Mouse (Mus musculus) stomach, embryonic 15.5 days (tissue): ENCODE data around the gene Prm1. TPM values are rescaled to one million over a fixed set of nuclear protein-coding genes. Genes with fewer than 3 reads are reported as not detected.
A peak's percentile ranks its signal among the peaks of the same experiment; 100 is the strongest.

Experiments
- ATAC-seq: fragments of 200-750 bp; cut with Nextera tagmentation; 2 replicates; pipeline ENCODE4 v1.8.0; 2017; ENCODE audit warnings: low read depth, moderate number of reproducible peaks, moderate TSS enrichment; ENCODE audit not compliant: insufficient read depth, low FRiP score
- H3K27ac ChIP-seq: fragments of 300-500 bp; sonication (generic); 2 replicates; pipeline ENCODE4 v1.5.1; 2015; ENCODE audit warnings: mild to moderate bottlenecking, inconsistent platforms
- H3K27me3 ChIP-seq: fragments of 300-500 bp; sonication (generic); replicated peaks from 2 replicates; pipeline ENCODE4 v1.6.1; 2015; ENCODE audit warnings: inconsistent platforms
- H3K36me3 ChIP-seq: fragments of 300-500 bp; sonication (generic); 2 replicates; pipeline ENCODE4 v1.6.1; 2015; ENCODE audit warnings: inconsistent platforms
- H3K4me1 ChIP-seq: fragments of 300-500 bp; sonication (generic); 2 replicates; pipeline ENCODE4 v1.6.1; 2015; ENCODE audit warnings: inconsistent platforms
- H3K4me2 ChIP-seq: fragments of 300-500 bp; sonication (generic); 2 replicates; pipeline ENCODE4 v1.6.1; 2015; ENCODE audit warnings: mild to moderate bottlenecking, inconsistent platforms
- H3K4me3 ChIP-seq: fragments of 300-500 bp; sonication (generic); replicated peaks from 2 replicates; pipeline ENCODE4 v1.5.1; 2015; ENCODE audit warnings: inconsistent platforms
- H3K9ac ChIP-seq: fragments of 300-500 bp; sonication (generic); 2 replicates; pipeline ENCODE4 v1.6.1; 2015; ENCODE audit warnings: inconsistent platforms
- H3K9me3 ChIP-seq: fragments of 300-500 bp; sonication (generic); 2 replicates; pipeline ENCODE4 v1.6.1; 2016; ENCODE audit warnings: inconsistent platforms
- WGBS: fragments of 180-500 bp; shearing (Covaris S2); methylation state at CpG from one replicate; pipeline ENCODE4 v1.1.7; 2015; 5-methylcytosine and 5-hydroxymethylcytosine counted together
- polyA plus RNA-seq: library from polyadenylated mRNA; unstranded; fragments of >200 nt; fragmentation: Nextera tagmentation; extraction: Ambion mirVana; gene quantifications from 2 replicates; pipeline ENCODE4 v1.2.1, GENCODE M21; 2015

Prm1 gene
- polyA plus RNA-seq, 1 experiment from 2014 or later = not detected

DNA sequence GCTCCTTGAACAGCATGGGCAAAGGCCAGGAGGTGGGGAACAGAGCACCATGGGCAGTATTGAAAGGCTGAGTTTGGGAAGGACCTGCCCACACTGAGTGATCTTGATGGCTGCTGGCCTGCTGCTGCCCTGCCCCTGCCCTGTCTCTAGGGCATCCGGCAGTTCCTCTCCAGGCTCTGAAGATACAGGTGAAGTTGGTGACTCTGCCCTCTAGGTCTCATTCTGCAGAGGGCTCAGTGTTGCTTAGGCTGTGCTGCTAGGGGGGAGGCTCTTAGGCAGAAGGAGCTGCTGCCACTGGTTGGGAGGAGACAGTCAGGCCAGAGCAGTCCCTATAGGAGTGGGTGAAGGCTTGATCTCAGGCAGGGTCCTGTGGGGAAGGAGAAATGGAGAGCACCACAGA lies 32.3 kb upstream of the Prm1 start:
- H3K4me1 ChIP-seq = peaks cover 31% of the 10 kb centered on the region
- no peaks in the 10 kb centered on the region for H3K36me3 ChIP-seq
- H3K4me3 ChIP-seq = no peak overlapping the region
- WGBS = 79% methylated on average over 1 of the region's 1 CpGs
- no peak for ATAC-seq
- H3K9ac ChIP-seq = no peak overlapping the region
- H3K9me3 ChIP-seq = no peaks in the 10 kb centered on the region
- H3K4me2 ChIP-seq = no peak overlapping the region
- peak overlapping the region; percentile 80 for H3K27ac ChIP-seq
- H3K27me3 ChIP-seq = no peaks in the 10 kb centered on the region

DNA sequence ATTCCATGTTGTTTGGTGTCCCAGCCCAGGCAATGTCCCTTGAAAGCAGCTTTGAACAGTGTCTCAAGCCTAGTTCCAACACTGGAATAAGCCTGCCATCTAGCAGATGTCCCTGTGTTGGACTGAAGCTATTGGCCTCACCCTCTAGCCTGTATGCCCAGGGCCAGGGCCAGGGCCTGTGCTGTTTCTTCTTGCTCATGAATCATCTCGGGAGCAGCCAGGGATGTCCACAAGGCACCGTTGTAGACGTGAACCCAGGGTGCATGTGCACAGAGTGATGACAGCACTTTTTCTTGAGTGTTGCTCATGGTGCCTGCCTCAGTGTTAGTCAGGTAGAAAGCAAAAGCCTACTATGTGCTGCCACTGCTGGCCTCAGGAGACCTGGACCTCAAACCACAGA lies 31.6 kb upstream of the Prm1 start:
- 84% methylated on average over 3 of the region's 3 CpGs for WGBS
- no peak overlapping the region for H3K4me3 ChIP-seq
- no peak overlapping the region for H3K9ac ChIP-seq
- H3K27me3 ChIP-seq = no peaks in the 10 kb centered on the region
- H3K36me3 ChIP-seq = no peaks in the 10 kb centered on the region
- no peak overlapping the region for H3K4me2 ChIP-seq
- peaks cover 31% of the 10 kb centered on the region for H3K4me1 ChIP-seq
- no peak overlapping the region for H3K27ac ChIP-seq
- H3K9me3 ChIP-seq = no peaks in the 10 kb centered on the region
- ATAC-seq = no peak

- H3K4me3 ChIP-seq = no peak overlapping the region
- ATAC-seq = no peak
- H3K9ac ChIP-seq = no peak overlapping the region
- H3K4me1 ChIP-seq = peaks cover 31% of the 10 kb centered on the region
- no peak overlapping the region for H3K27ac ChIP-seq
- WGBS = 92% methylated on average over 3 of the region's 3 CpGs
- H3K4me2 ChIP-seq = no peak overlapping the region
- H3K9me3 ChIP-seq = no peaks in the 10 kb centered on the region
- H3K27me3 ChIP-seq = no peaks in the 10 kb centered on the region
- H3K36me3 ChIP-seq = no peaks in the 10 kb centered on the region
Measured at GRCm38 (mm10) chr16:10836388-10836787, 30.7 kb upstream of the Prm1 start.

- Histone ChIP-seq H3K9me3 (no peaks in the 10 kb centered on the region), H3K27me3 (no peaks in the 10 kb centered on the region), H3K9ac (peak within 1 kb of the TSS; percentile 81), H3K4me2 (peak within 1 kb of the TSS; percentile 83), H3K36me3 (no peaks in the 10 kb centered on the region), H3K4me3 (peak within 1 kb of the TSS; percentile 84), H3K4me1 (peaks cover 31% of the 10 kb centered on the region), H3K27ac (peak within 1 kb of the TSS; percentile 91)
- peak; percentile 95 for ATAC-seq
- WGBS = under 1% methylated on average over 69 of the region's 69 CpGs
Measured at GRCm38 (mm10) chr16:10834911-10835587, 29.4 kb upstream of the Prm1 start, which contains the start of gene Rmi2. Rmi2 (plus strand) TSS chr16:10835059.

GRCm38 (mm10) chr16:10834542-10834910 lies 28.9 kb upstream of the Prm1 start:
- Histone ChIP-seq H3K27me3 (no peaks in the 10 kb centered on the region), H3K9ac (no peak overlapping the region), H3K9me3 (no peaks in the 10 kb centered on the region), H3K4me1 (peaks cover 29% of the 10 kb centered on the region), H3K4me3 (peak overlapping the region; percentile 84), H3K27ac (no peak overlapping the region), H3K36me3 (no peaks in the 10 kb centered on the region), H3K4me2 (peak overlapping the region; percentile 83)
- no peak for ATAC-seq
- WGBS = 8% methylated on average over 12 of the region's 12 CpGs

- 0 out of 2 replicates have a peak, but pooled peaks have one; percentile 38 for ATAC-seq
- H3K9me3 ChIP-seq = no peaks in the 10 kb centered on the region
- H3K27me3 ChIP-seq = no peaks in the 10 kb centered on the region
- H3K4me2 ChIP-seq = no peak overlapping the region
- WGBS = 64% methylated on average over 4 of the region's 4 CpGs
- H3K4me1 ChIP-seq = no peaks in the 10 kb centered on the region
- no peak overlapping the region for H3K27ac ChIP-seq
- H3K36me3 ChIP-seq = no peaks in the 10 kb centered on the region
- H3K4me3 ChIP-seq = no peak overlapping the region
- no peak overlapping the region for H3K9ac ChIP-seq
Measured at GRCm38 (mm10) chr16:10828461-10828805, 22.8 kb upstream of the Prm1 start.

DNA sequence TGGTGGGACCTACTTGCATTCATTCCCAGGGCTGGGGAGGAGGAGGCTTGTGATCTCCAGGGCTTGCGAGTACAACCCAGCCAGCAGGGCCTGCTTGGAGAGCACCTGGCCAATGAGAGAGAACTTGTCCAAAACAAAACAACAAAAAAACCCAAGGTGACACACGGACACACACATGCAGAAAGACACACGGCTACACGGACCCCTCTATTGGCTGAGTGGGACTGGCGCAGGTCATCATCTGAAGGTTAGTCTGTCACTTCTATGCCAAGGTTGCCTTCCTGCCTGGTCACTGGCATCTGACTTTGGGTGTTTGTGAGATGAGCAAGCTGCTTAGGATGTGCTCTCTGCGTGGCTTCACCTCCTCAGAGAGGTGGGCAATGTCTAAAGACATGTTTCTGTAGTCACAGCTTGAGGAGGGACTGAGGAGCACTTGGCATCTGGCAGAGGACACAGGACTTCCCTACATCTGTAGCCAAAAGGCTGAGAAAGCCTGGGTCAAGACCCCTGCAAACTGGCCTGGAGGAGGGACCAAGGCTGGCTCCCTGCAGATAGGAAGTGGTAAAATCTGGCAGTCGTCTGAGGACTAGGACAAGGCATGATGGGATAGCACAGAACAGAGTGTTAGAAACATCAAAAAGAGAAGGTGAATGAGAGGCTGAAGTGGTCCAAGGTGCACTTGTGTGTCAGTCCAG lies 22.3 kb upstream of the Prm1 start:
- Histone ChIP-seq H3K9me3 (no peaks in the 10 kb centered on the region), H3K9ac (no peak overlapping the region), H3K4me1 (no peaks in the 10 kb centered on the region), H3K27ac (no peak overlapping the region), H3K4me2 (no peak overlapping the region), H3K27me3 (no peaks in the 10 kb centered on the region), H3K4me3 (no peak overlapping the region), H3K36me3 (no peaks in the 10 kb centered on the region)
- WGBS = 78% methylated on average over 7 of the region's 7 CpGs
- ATAC-seq = no peak

GRCm38 (mm10) chr16:10827269-10827668 lies 21.6 kb upstream of the Prm1 start:
- no peaks in the 10 kb centered on the region for H3K4me1 ChIP-seq
- WGBS = 85% methylated on average over 9 of the region's 9 CpGs

DNA sequence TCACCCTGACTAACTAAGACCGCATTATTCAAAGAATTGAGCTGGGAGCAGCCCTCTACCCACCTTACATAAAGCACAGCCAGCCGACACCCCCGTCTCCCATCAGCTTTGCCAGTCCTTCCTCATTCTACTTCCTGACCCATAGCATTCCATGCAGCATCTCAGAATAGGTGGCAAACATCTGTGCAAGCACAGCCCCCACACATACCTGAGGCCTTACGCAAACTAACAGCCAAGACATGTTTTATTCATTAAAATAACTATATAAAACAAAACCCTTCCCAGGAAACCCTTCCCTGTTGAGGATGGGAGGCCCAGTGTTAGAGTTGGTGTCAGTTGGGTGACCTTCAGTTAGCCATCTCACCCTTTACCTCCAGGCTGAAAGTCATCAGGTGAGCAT lies 20.2 kb upstream of the Prm1 start:
- ATAC-seq = no peak
- H3K4me1 ChIP-seq = 0 out of 2 replicates have a peak, but pooled peaks cover 5% of the 10 kb centered on the region

More at GRCm38 (mm10) chr16:10827269-10827668, 21.6 kb upstream of the Prm1 start:
- no peaks in the 10 kb centered on the region for H3K36me3 ChIP-seq
- H3K9ac ChIP-seq = no peak overlapping the region
- no peak overlapping the region for H3K4me3 ChIP-seq
- no peak for ATAC-seq
- no peaks in the 10 kb centered on the region for H3K27me3 ChIP-seq
- H3K9me3 ChIP-seq = no peaks in the 10 kb centered on the region
- no peak overlapping the region for H3K27ac ChIP-seq
- no peak overlapping the region for H3K4me2 ChIP-seq

GRCm38 (mm10) chr16:10824536-10824935 lies 18.9 kb upstream of the Prm1 start:
- H3K4me2 ChIP-seq = no peak overlapping the region
- H3K9ac ChIP-seq = no peak overlapping the region
- ATAC-seq = no peak
- H3K4me3 ChIP-seq = no peak overlapping the region
- no peak overlapping the region for H3K27ac ChIP-seq
- WGBS = 77% methylated on average over 1 of the region's 1 CpGs
- H3K27me3 ChIP-seq = no peaks in the 10 kb centered on the region
- 0 out of 2 replicates have a peak, but pooled peaks cover 8% of the 10 kb centered on the region for H3K4me1 ChIP-seq
- H3K9me3 ChIP-seq = no peaks in the 10 kb centered on the region
- H3K36me3 ChIP-seq = no peaks in the 10 kb centered on the region

More for the DNA sequence above, 20.2 kb upstream of the Prm1 start:
- Histone ChIP-seq H3K9me3 (no peaks in the 10 kb centered on the region), H3K36me3 (no peaks in the 10 kb centered on the region), H3K4me2 (no peak overlapping the region), H3K9ac (no peak overlapping the region), H3K27me3 (no peaks in the 10 kb centered on the region), H3K27ac (no peak overlapping the region), H3K4me3 (no peak overlapping the region)
- WGBS = 84% methylated on average over 4 of the region's 4 CpGs

DNA sequence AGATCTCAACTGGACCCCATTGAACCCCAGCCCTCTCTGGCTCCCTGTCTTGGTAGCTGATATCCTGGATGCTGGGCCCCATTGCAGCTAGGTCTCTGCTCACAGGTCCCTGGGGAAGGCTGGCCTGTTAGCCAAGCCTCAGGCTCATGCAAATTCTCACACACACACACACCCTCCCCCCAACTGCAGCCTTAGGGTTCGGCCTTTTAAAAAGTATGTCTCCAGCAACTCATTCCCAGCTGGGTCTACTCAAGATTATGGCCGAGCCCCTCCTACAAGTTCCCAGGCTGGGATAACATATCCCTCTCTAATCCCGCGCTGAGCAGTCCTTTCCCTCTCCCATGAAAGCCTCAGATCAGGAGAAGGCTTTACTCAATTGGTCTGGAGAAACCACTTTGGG lies 15.7 kb upstream of the Prm1 start:
- no peaks in the 10 kb centered on the region for H3K36me3 ChIP-seq
- no peak overlapping the region for H3K4me2 ChIP-seq
- no peak overlapping the region for H3K4me3 ChIP-seq
- no peak overlapping the region; the same call in 1 of the 2 replicates for H3K27ac ChIP-seq
- H3K4me1 ChIP-seq = 0 out of 2 replicates have a peak, but pooled peaks cover 8% of the 10 kb centered on the region
- no peak overlapping the region for H3K9ac ChIP-seq
- WGBS = 56% methylated on average over 4 of the region's 4 CpGs
- ATAC-seq = peak; percentile 41; the same call in 1 of the 2 replicates
- H3K9me3 ChIP-seq = no peaks in the 10 kb centered on the region
- no peaks in the 10 kb centered on the region for H3K27me3 ChIP-seq

DNA sequence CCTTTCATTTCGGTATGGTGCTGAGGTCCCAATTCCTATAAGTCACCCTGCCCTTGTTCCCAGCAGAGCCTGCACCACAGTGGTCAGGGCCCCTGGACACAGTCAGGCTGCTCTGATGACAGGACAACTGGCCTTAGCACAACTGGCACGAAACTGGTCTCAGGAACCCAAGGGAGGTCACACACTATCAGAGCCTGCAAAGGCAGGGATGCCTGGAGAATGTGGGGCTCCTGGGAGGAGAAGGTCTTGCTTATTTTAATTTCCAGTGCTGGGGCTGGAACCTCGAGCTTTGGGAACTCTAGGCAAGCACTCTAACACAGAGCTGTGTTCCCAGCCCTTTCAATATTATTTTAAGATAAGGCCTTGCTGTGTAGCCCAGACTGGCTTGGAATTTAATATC lies 14.3 kb upstream of the Prm1 start:
- H3K4me2 ChIP-seq = no peak overlapping the region

More for the DNA sequence above, 14.3 kb upstream of the Prm1 start:
- H3K36me3 ChIP-seq = no peaks in the 10 kb centered on the region
- no peak for ATAC-seq
- 69% methylated on average over 3 of the region's 3 CpGs for WGBS
- no peaks in the 10 kb centered on the region for H3K9me3 ChIP-seq
- H3K4me1 ChIP-seq = 0 out of 2 replicates have a peak, but pooled peaks cover 8% of the 10 kb centered on the region
- H3K4me3 ChIP-seq = no peak overlapping the region
- H3K27me3 ChIP-seq = no peaks in the 10 kb centered on the region
- no peak overlapping the region for H3K9ac ChIP-seq
- H3K27ac ChIP-seq = no peak overlapping the region
